Mouse (Mus musculus): Measurements from ENCODE around the gene Nudcd2. TPM values are rescaled to one million over a fixed set of nuclear protein-coding genes. Genes with fewer than 3 reads are reported as not detected.
"Not testable (repeated sequence)": the region's sequence is repeated elsewhere in the genome, so short reads cannot be mapped to it uniquely, and the experiment has no call there.

Gene Nudcd2
- 21.8 and 29.1 TPM in 2 replicates for polyA plus RNA-seq (2012; ENCODE audit: insufficient read depth, insufficient read length, missing spikeins)

- Histone ChIP-seq H3K4me3 (ENCODE audit: insufficient read depth, low read depth, low read length) (peak within 1 kb of the TSS; percentile 92), H3K4me1 (ENCODE audit: control insufficient read depth, insufficient read depth, insufficient read length, low read length) (no peaks in the 10 kb centered on the region), H3K27ac (replicated peaks; ENCODE audit: low read depth, low read length) (peak within 1 kb of the TSS; percentile 51; the same call in 1 of the 2 replicates)
Measured at GRCm38 (mm10) chr11:40733339-40734174, at the start of gene Nudcd2, which contains the start of gene Hmmr. TSS of gene Nudcd2 (plus strand) at chr11:40733667. TSS of gene Hmmr (minus strand) at chr11:40733422.

DNA sequence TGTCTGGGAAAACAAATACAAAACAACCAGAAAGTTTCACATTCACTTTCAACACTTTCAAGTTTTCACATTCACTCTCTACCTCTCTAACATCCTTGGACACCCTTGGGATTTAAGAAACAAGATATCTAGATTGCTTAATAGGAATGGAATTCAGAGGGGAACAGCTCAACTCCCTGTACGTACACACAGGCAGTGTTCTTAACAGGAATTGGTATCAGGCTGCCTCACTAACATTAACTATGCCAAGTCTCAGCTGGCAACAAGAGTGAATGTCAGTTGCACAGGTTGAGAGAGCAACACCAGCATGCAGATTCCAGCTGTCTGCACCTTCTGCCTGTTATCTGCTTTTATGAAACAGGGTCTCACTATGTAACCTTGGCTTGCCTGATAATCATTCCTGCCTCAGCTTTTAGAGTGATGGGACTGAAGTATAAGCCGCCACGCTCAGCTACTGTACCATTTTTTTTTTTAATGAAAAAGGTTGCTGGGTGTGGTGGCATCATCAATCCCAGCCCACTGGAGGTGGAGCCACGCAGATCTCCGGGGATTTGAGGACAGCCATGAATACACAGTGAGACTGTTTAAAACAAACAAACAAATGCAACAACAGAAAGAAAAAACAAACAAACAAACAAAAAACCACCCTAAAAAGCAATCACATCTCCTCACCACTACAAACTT, 42.9 kb upstream of the Nudcd2 start:
- H3K4me1 ChIP-seq (ENCODE audit: control insufficient read depth, insufficient read depth, insufficient read length, low read length): peaks cover 15% of the 10 kb centered on the region
- H3K4me3 ChIP-seq (ENCODE audit: insufficient read depth, low read depth, low read length): 0 out of 2 replicates have a peak overlapping the region, but pooled peaks have one; percentile 28
- H3K27ac ChIP-seq (replicated peaks; ENCODE audit: low read depth, low read length): no peak overlapping the region

- Histone ChIP-seq H3K4me3 (ENCODE audit: insufficient read depth, low read depth, low read length) (peak overlapping the region; percentile 98), H3K4me1 (ENCODE audit: control insufficient read depth, insufficient read depth, insufficient read length, low read length) (peaks cover 15% of the 10 kb centered on the region), H3K27ac (replicated peaks; ENCODE audit: low read depth, low read length) (peak overlapping the region; percentile 83)
Measured at GRCm38 (mm10) chr11:40692101-40692509, 41.4 kb upstream of the Nudcd2 start.

- peaks cover 15% of the 10 kb centered on the region for H3K4me1 ChIP-seq (ENCODE audit: control insufficient read depth, insufficient read depth, insufficient read length, low read length)
- peak overlapping the region; percentile 83 for H3K27ac ChIP-seq (replicated peaks; ENCODE audit: low read depth, low read length)
- peak overlapping the region; percentile 98 for H3K4me3 ChIP-seq (ENCODE audit: insufficient read depth, low read depth, low read length)
Measured at GRCm38 (mm10) chr11:40692511-40693365, 40.7 kb upstream of the Nudcd2 start.

GRCm38 (mm10) chr11:40693366-40693951, 40.0 kb upstream of the Nudcd2 start:
- H3K4me1 ChIP-seq (ENCODE audit: control insufficient read depth, insufficient read depth, insufficient read length, low read length): peaks cover 15% of the 10 kb centered on the region
- peak overlapping the region; percentile 48 for H3K27ac ChIP-seq (replicated peaks; ENCODE audit: low read depth, low read length)

DNA sequence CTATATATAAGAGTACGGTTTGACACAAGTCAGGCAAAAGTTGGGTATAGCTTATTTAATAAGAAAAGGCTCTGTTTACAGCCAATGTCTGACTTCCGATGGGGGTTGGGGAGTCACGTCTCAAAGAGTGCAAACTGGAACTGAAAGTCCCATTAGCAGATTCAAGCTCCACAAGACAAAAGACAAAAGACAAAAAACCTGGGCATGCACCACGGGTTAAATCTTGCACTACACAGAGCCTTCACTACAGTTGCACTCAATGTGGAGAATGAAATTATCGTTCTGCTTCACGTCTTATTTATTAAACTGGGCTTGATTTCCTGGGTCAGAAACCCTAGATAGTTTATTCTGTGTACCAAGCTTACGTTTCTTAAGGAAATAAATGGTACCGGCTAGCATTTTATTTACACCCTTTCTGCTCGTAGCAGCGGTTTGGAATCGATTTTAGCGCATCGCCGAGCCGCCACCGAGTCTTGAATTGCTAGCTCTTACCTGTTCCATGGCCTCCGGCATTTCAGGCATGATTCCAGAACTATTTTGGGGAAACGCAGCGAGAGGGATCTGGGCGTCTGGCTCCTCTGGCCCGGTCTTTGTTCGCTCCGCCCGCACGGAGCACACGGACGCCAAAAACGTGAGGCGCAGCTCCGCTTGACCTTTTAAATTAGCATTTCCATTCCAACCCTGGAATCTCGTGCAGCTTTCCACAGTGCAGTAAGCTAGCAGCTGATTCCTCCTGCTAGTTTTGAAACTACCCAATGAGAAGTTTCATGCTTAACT, 39.0 kb upstream of the Nudcd2 start:
- Histone ChIP-seq H3K4me1 (ENCODE audit: control insufficient read depth, insufficient read depth, insufficient read length, low read length) (peaks cover 15% of the 10 kb centered on the region), H3K4me3 (ENCODE audit: insufficient read depth, low read depth, low read length) (peak overlapping the region; percentile 81), H3K27ac (replicated peaks; ENCODE audit: low read depth, low read length) (peak overlapping the region; percentile 96)

More at GRCm38 (mm10) chr11:40693366-40693951, 40.0 kb upstream of the Nudcd2 start:
- peak overlapping the region; percentile 53 for H3K4me3 ChIP-seq (ENCODE audit: insufficient read depth, low read depth, low read length)

DNA sequence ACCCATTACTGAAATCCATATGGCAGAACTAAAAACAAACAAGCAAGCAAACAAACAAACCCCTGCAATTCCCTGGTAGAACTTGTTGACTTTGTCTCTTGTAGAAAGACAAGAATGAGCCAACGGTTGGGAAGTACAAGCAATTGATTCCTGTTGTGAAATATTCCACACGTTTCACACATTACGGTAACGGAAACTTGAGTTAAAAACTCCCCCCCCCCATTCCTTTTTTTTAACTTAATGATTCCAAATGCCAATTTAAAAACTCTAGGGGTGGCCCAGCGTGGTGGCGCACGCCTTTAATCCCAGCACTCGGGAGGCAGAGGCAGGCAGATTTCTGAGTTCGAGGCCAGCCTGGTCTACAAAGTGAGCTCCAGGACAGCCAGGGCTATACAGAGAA, 38.4 kb upstream of the Nudcd2 start, which contains the start of gene Mat2b:
Mat2b (minus strand) TSS at position 101 of the 400 bp plus-strand sequence.
- H3K27ac ChIP-seq (replicated peaks; ENCODE audit: low read depth, low read length): peak within 1 kb of the TSS; percentile 96
- H3K4me1 ChIP-seq (ENCODE audit: control insufficient read depth, insufficient read depth, insufficient read length, low read length): peaks cover 9% of the 10 kb centered on the region
- peak within 1 kb of the TSS; percentile 81 for H3K4me3 ChIP-seq (ENCODE audit: insufficient read depth, low read depth, low read length)

GRCm38 (mm10) chr11:40709899-40710298, 23.6 kb upstream of the Nudcd2 start:
- H3K4me1 ChIP-seq (ENCODE audit: control insufficient read depth, insufficient read depth, insufficient read length, low read length); H3K27ac ChIP-seq (replicated peaks; ENCODE audit: low read depth, low read length): not testable (repeated sequence)

GRCm38 (mm10) chr11:40713858-40714257, 19.6 kb upstream of the Nudcd2 start:
- Histone ChIP-seq H3K4me1 (ENCODE audit: control insufficient read depth, insufficient read depth, insufficient read length, low read length) (no peaks in the 10 kb centered on the region), H3K27ac (replicated peaks; ENCODE audit: low read depth, low read length) (no peak overlapping the region), H3K4me3 (ENCODE audit: insufficient read depth, low read depth, low read length) (no peak overlapping the region)

More at GRCm38 (mm10) chr11:40709899-40710298, 23.6 kb upstream of the Nudcd2 start:
- H3K4me3 ChIP-seq (ENCODE audit: insufficient read depth, low read depth, low read length): not testable (repeated sequence)

DNA sequence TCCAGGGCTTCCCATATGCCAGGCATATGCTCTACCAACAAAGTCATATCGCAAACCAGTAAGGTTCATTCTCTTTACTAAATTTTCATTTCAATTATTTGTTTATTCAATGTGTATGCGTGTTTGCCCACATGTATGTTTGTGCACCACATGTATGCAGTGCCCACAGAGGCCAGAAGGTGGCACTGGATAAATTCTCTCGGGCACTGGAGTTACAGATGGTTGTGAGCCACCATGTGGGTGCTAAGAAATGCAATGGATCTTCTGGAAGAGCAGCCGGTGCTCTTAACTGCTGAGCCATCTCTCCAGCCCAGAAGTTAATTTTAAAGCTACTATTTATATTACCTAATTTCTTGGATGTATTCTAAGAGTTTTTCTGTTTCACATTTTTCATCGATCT, 17.9 kb upstream of the Nudcd2 start:
- Histone ChIP-seq H3K27ac (replicated peaks; ENCODE audit: low read depth, low read length) (no peak overlapping the region), H3K4me1 (ENCODE audit: control insufficient read depth, insufficient read depth, insufficient read length, low read length) (no peaks in the 10 kb centered on the region)

GRCm38 (mm10) chr11:40718324-40718723, 15.1 kb upstream of the Nudcd2 start:
- H3K27ac ChIP-seq (replicated peaks; ENCODE audit: low read depth, low read length): no peak overlapping the region
- H3K4me1 ChIP-seq (ENCODE audit: control insufficient read depth, insufficient read depth, insufficient read length, low read length): no peaks in the 10 kb centered on the region
- H3K4me3 ChIP-seq (ENCODE audit: insufficient read depth, low read depth, low read length): no peak overlapping the region

More for the DNA sequence above, 17.9 kb upstream of the Nudcd2 start:
- no peak overlapping the region for H3K4me3 ChIP-seq (ENCODE audit: insufficient read depth, low read depth, low read length)

GRCm38 (mm10) chr11:40732997-40733338, 499 bp upstream of the Nudcd2 start:
- Histone ChIP-seq H3K4me1 (ENCODE audit: control insufficient read depth, insufficient read depth, insufficient read length, low read length) (no peaks in the 10 kb centered on the region), H3K27ac (replicated peaks; ENCODE audit: low read depth, low read length) (no peak overlapping the region), H3K4me3 (ENCODE audit: insufficient read depth, low read depth, low read length) (0 out of 2 replicates have a peak overlapping the region, but pooled peaks have one; percentile 4)

GRCm38 (mm10) chr11:40734251-40734752, 835 bp downstream of the Nudcd2 start:
- no peaks in the 10 kb centered on the region for H3K4me1 ChIP-seq (ENCODE audit: control insufficient read depth, insufficient read depth, insufficient read length, low read length)
- peak overlapping the region; percentile 7; the same call in 1 of the 2 replicates for H3K27ac ChIP-seq (replicated peaks; ENCODE audit: low read depth, low read length)
- H3K4me3 ChIP-seq (ENCODE audit: insufficient read depth, low read depth, low read length): peak overlapping the region; percentile 92
